Mouse (Mus musculus) midbrain, embryonic 11.5 days (tissue): ENCODE measurements around the gene 2410004P03Rik. TPM values are rescaled to one million over a fixed set of nuclear protein-coding genes. Genes with fewer than 3 reads are reported as not detected.
"Not testable (repeated sequence)": the region's sequence is repeated elsewhere in the genome, so short reads cannot be mapped to it uniquely, and the experiment has no call there.

Experiments used
- ATAC-seq: fragments of 200-750 bp; cut with Nextera tagmentation; 2 replicates; pipeline ENCODE4 v1.8.0; 2017; ENCODE audit warnings: moderate TSS enrichment, moderate library complexity; ENCODE audit not compliant: low FRiP score
- DNase-seq: peaks from one replicate; pipeline ENCODE4 v3.0.0; 2015; ENCODE audit warnings: low spot score; ENCODE audit errors: missing footprints
- H3K27ac ChIP-seq: fragments of 300-500 bp; sonication (generic); 2 replicates; pipeline ENCODE4 v1.5.1; 2014; ENCODE audit warnings: low read depth, low read length
- H3K27me3 ChIP-seq: fragments of 300-500 bp; sonication (generic); 2 replicates; pipeline ENCODE4 v1.6.1; 2014; ENCODE audit warnings: mild to moderate bottlenecking, low read length, moderate library complexity, mixed read lengths; ENCODE audit not compliant: control insufficient read depth, insufficient read depth
- H3K36me3 ChIP-seq: fragments of 300-500 bp; sonication (generic); 2 replicates; pipeline ENCODE4 v1.6.1; 2014; ENCODE audit warnings: mild to moderate bottlenecking, low read length, moderate library complexity, mixed read lengths; ENCODE audit not compliant: control insufficient read depth, insufficient read depth
- H3K4me1 ChIP-seq: fragments of 300-500 bp; sonication (generic); 2 replicates; pipeline ENCODE4 v1.6.1; 2014; ENCODE audit warnings: low read length; ENCODE audit not compliant: control insufficient read depth, insufficient read depth
- H3K4me2 ChIP-seq: fragments of 300-500 bp; sonication (generic); 2 replicates; pipeline ENCODE4 v1.6.1; 2014; ENCODE audit warnings: mild to moderate bottlenecking, moderate library complexity
- H3K4me3 ChIP-seq: fragments of 300-500 bp; sonication (generic); 2 replicates; pipeline ENCODE4 v1.5.1; 2014; ENCODE audit warnings: low read depth, low read length
- H3K9ac ChIP-seq: fragments of 300-500 bp; sonication (generic); 2 replicates; pipeline ENCODE4 v1.6.1; 2014; ENCODE audit warnings: low read length
- H3K9me3 ChIP-seq: fragments of 300-500 bp; sonication (generic); 2 replicates; pipeline ENCODE4 v1.6.1; 2016; ENCODE audit warnings: low read length; ENCODE audit not compliant: control insufficient read depth
- WGBS: fragments of 180-500 bp; shearing (Covaris S2); extraction: QIAGEN DNeasy Blood & Tissue Kit; methylation state at CpG from one replicate; pipeline ENCODE4 v1.1.7; 2014; 5-methylcytosine and 5-hydroxymethylcytosine counted together
- polyA plus RNA-seq: library from polyadenylated mRNA; unstranded; fragments of >200 nt; fragmentation: Nextera tagmentation; extraction: Ambion mirVana; gene quantifications from 2 replicates; pipeline ENCODE4 v1.2.1, GENCODE M21; 2014

2410004P03Rik gene
- polyA plus RNA-seq, 1 experiment from 2014 or later, result 0.57 TPM

DNA sequence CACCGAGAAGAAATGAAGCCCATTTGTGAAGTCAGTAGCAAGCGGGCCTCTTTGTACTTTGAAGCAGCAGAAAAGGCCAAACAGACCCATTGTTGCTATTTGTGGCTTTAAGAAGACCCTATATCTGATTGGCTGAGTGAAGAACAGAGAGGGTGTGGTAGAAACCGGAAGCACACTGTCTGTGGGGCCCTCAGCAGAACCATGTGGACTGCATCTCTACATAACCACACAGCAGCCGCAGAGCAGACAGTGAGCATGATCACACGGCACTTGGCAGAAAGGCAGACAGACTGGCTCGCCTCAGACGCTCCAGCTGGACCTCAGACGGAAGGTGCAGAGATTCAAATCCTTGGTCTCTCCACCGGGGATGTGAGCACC lies 21.9 kb upstream of the 2410004P03Rik start:
- Histone ChIP-seq H3K9me3 (no peaks in the 10 kb centered on the region; the same call in 1 of the 2 replicates), H3K9ac (no peak overlapping the region), H3K27me3 (no peaks in the 10 kb centered on the region), H3K4me1 (no peaks in the 10 kb centered on the region), H3K4me2 (no peak overlapping the region), H3K4me3 (no peak overlapping the region), H3K27ac (no peak overlapping the region), H3K36me3 (no peaks in the 10 kb centered on the region)
- DNase-seq (no peak), ATAC-seq (no peak)
- WGBS, result 83% methylated on average over 9 of the region's 9 CpGs

- no peaks in the 10 kb centered on the region for H3K36me3 ChIP-seq
- DNase-seq, result peak; percentile 96
- no peaks in the 10 kb centered on the region; the same call in 1 of the 2 replicates for H3K9me3 ChIP-seq
- no peaks in the 10 kb centered on the region for H3K27me3 ChIP-seq
- WGBS, result 39% methylated on average over 13 of the region's 13 CpGs
- H3K27ac ChIP-seq, result no peak overlapping the region
- no peak overlapping the region for H3K9ac ChIP-seq
- no peak overlapping the region for H3K4me2 ChIP-seq
- ATAC-seq, result peak; percentile 60; the same call in 1 of the 2 replicates
- H3K4me1 ChIP-seq, result no peaks in the 10 kb centered on the region
- H3K4me3 ChIP-seq, result no peak overlapping the region
Measured at GRCm38 (mm10) chr12:17032694-17033463, 21.4 kb upstream of the 2410004P03Rik start.

- WGBS, result 93% methylated on average over 6 of the region's 6 CpGs
- ATAC-seq (no peak), DNase-seq (peak; percentile 10)
- H3K9ac ChIP-seq, result no peak overlapping the region
- no peak overlapping the region for H3K27ac ChIP-seq
- H3K27me3 ChIP-seq, result no peaks in the 10 kb centered on the region
- no peaks in the 10 kb centered on the region for H3K36me3 ChIP-seq
- no peaks in the 10 kb centered on the region for H3K4me1 ChIP-seq
- no peak overlapping the region for H3K4me2 ChIP-seq
- H3K9me3 ChIP-seq, result no peaks in the 10 kb centered on the region; the same call in 1 of the 2 replicates
- no peak overlapping the region for H3K4me3 ChIP-seq
Measured at GRCm38 (mm10) chr12:17024554-17025110, 13.1 kb upstream of the 2410004P03Rik start.

DNA sequence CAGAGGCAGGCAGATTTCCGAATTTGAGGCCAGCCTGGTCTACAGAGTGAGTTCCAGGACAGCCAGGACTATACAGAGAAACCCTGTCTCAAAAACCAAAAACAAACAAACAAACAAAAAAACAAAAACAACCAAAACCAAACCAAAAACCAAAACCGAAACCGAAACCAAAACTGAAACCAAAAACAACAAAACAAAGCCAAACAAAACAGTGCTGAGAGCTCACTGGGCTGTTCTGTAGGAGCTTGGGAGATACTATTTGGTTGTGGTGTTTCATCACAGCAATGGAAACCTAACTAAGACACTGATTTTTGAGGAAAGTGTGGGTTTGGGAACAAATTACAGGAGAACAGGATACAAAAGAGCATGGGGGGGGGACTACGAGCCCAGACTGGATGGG lies 10.6 kb upstream of the 2410004P03Rik start:
- no peak overlapping the region for H3K27ac ChIP-seq
- no peaks in the 10 kb centered on the region for H3K9me3 ChIP-seq
- ATAC-seq (no peak), DNase-seq (peak; percentile 77)
- WGBS, result 78% methylated on average over 4 of the region's 4 CpGs
- H3K4me2 ChIP-seq, result no peak overlapping the region
- no peaks in the 10 kb centered on the region for H3K36me3 ChIP-seq
- no peak overlapping the region for H3K9ac ChIP-seq
- H3K27me3 ChIP-seq, result no peaks in the 10 kb centered on the region
- H3K4me3 ChIP-seq, result no peak overlapping the region
- H3K4me1 ChIP-seq, result no peaks in the 10 kb centered on the region

DNA sequence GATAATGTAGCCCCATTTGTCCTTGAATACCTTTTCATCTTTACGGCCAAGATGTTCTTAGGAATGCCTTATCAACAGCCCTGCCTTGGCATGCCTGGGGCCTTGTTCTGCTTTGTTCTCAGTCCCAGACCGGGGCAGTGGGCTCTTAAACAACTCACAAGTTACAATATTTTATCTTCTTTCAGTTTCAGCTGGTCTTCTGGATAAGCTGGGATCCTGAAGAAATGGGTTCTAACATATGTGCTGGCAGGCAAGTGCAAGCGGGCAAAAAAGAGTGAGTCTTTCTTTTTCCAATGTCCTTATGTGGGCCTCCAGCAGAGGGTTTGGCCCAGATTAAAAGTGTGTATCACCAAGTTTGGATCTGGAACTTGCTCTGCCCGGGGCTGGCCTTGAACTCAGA lies 9.6 kb upstream of the 2410004P03Rik start:
- H3K36me3 ChIP-seq, H3K9me3 ChIP-seq, H3K27ac ChIP-seq, H3K9ac ChIP-seq, H3K27me3 ChIP-seq, H3K4me2 ChIP-seq, DNase-seq, H3K4me1 ChIP-seq, H3K4me3 ChIP-seq, ATAC-seq: not testable (repeated sequence)
- 85% methylated on average over 4 of the region's 4 CpGs for WGBS

- Histone ChIP-seq H3K27me3 (no peaks in the 10 kb centered on the region), H3K9me3 (no peaks in the 10 kb centered on the region), H3K9ac (no peak overlapping the region), H3K4me3 (no peak overlapping the region), H3K4me1 (no peaks in the 10 kb centered on the region), H3K4me2 (no peak overlapping the region), H3K27ac (no peak overlapping the region), H3K36me3 (no peaks in the 10 kb centered on the region)
- ATAC-seq (no peak), DNase-seq (peak; percentile 97)
- WGBS, result 34% methylated on average over 4 of the region's 4 CpGs
Measured at GRCm38 (mm10) chr12:17018468-17018867, 6.9 kb upstream of the 2410004P03Rik start.

- WGBS, result 93% methylated on average over 2 of the region's 2 CpGs
- ATAC-seq (no peak), DNase-seq (no peak)
- H3K9me3 ChIP-seq, result no peaks in the 10 kb centered on the region
- H3K27me3 ChIP-seq, result no peaks in the 10 kb centered on the region
- H3K4me2 ChIP-seq, result no peak overlapping the region
- no peaks in the 10 kb centered on the region for H3K36me3 ChIP-seq
- H3K9ac ChIP-seq, result no peak overlapping the region
- H3K27ac ChIP-seq, result no peak overlapping the region
- no peak overlapping the region for H3K4me3 ChIP-seq
- 0 out of 2 replicates have a peak, but pooled peaks cover 3% of the 10 kb centered on the region for H3K4me1 ChIP-seq
Measured at GRCm38 (mm10) chr12:17015711-17016110, 4.2 kb upstream of the 2410004P03Rik start.

DNA sequence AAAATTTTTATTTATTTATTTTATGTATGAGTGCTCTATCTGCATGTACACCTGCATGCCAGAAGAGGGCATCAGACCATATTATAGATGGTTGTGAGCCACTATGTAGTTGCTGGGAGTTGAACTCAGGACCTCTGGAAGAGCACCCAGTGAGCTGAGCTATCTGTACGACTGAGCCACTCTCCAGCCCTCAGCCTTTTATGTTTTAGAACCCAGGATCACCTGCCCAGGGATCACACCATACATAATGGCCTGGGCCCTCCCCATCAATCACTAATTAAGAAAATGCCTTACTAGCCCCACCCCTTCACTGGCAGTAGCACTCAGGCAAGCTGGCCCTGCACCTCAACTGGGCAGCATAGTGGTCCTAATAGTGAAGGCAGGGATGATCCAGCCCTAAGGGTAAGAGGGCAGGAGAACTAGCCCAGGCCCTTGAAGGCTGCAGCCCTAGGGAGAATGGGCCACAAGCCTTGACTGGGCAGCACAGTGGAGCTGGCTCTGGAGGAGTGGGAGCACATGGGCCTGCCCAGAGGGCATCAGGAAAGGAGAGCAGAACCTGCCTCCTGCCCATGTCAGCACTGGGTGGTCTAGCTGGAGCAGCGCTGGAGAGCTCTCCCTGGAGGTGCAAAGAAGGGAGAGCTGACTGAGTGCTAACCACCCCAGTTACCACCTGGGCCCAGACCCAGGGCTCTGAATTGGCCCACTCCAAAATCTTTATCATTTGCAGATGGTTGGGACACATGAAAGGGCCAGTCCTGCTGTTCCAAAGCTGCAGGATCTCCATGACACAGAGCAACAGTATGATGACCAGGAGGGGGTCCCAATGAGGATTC lies 756 bp upstream of the 2410004P03Rik start:
- no peak overlapping the region for H3K4me2 ChIP-seq
- DNase-seq (peak; percentile 72), ATAC-seq (no peak; the same call in 1 of the 2 replicates)
- no peaks in the 10 kb centered on the region for H3K36me3 ChIP-seq
- H3K4me1 ChIP-seq, result 0 out of 2 replicates have a peak, but pooled peaks cover 3% of the 10 kb centered on the region
- H3K27ac ChIP-seq, result no peak overlapping the region
- no peaks in the 10 kb centered on the region for H3K27me3 ChIP-seq
- no peak overlapping the region for H3K4me3 ChIP-seq
- no peak overlapping the region for H3K9ac ChIP-seq
- WGBS, result 79% methylated on average over 2 of the region's 2 CpGs
- no peaks in the 10 kb centered on the region for H3K9me3 ChIP-seq

DNA sequence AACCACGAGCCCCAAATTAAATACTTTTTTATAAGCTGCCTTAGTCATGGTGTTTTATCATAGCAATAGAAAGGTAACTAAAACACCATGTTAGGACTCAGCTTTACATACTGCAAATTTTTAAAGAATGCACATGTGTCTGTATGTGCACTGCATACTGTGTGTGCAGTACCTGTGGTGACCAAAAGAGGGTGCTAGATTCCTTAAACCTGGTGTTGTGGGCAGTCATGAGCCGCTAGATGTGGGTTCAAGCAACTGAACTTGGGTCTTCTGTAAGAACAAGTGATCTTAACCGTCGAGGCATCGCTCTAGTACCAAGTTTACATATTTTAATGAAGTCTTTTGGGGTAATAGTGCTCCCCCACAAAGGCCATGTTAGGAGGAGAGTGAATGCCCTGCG lies 2.1 kb downstream of the 2410004P03Rik start:
- H3K4me2 ChIP-seq, result no peak overlapping the region
- no peaks in the 10 kb centered on the region for H3K27me3 ChIP-seq
- no peaks in the 10 kb centered on the region for H3K9me3 ChIP-seq
- H3K4me3 ChIP-seq, result no peak overlapping the region
- no peak overlapping the region for H3K9ac ChIP-seq
- ATAC-seq (no peak), DNase-seq (peak; percentile 78)
- H3K27ac ChIP-seq, result no peak overlapping the region
- H3K4me1 ChIP-seq, result 0 out of 2 replicates have a peak, but pooled peaks cover 3% of the 10 kb centered on the region
- WGBS, result 94% methylated on average over 6 of the region's 6 CpGs
- H3K36me3 ChIP-seq, result no peaks in the 10 kb centered on the region
